Mouse (Mus musculus): ENCODE data around the gene Iqschfp.

- TF ChIP-seq CTCF (IDR thresholded peaks at IDR 0.05; ENCODE audit: low read depth) (no peak), EP300 (IDR thresholded peaks at IDR 0.05; ENCODE audit: low read depth) (no peak)
Measured at GRCm38 (mm10) chr3:68105081-68105685, 213.2 kb downstream of the Iqschfp start.
